Mouse (Mus musculus): Measurements from ENCODE around the gene Creb3l2. TPM values are rescaled to one million over a fixed set of nuclear protein-coding genes. Genes with fewer than 3 reads are reported as not detected.

Creb3l2 gene
- 33.1 and 35.6 TPM in 2 replicates for polyA plus RNA-seq (2014; fragmentation: Nextera tagmentation; extraction: Ambion mirVana)

DNA sequence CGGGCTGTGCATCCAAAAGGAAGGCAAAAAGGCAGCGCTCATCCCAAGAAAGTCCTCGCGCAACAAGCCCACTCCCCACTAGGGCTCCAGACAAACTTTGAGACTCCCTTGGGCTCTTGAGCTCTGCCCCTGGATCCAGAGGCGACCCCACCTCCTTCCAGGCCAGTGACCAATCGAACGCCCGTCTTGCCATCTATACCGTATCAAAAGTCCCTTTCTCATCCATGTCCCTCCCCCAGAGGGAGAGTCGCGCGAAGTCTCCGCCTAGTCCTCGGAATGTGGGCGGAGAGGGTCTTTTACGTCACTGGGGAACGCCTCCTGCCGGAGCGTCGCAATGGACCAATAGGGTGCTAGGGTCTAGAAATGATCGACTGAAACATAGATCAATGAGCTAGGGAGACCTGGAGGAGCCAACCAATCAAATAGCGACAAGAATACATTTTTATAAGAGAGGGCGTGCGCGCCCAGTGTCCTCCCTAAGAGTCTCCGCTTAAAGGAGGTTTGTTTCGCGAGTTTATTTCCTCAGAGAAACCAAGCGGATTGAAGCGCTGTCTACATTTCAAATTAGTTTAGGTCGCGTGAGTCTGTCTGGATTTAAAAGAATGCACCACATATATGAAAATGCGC, at the start of gene Creb3l2:
Gene Creb3l2 (minus strand): TSS at position 106 of the 627 bp plus-strand sequence.
- ATAC-seq (ENCODE audit: insufficient read depth) = peak; percentile 99
- no peaks in the 10 kb centered on the region for H3K27me3 ChIP-seq (ENCODE audit: insufficient read depth, low read length)
- H3K4me3 ChIP-seq (ENCODE audit: low read depth, low read length) = peak within 1 kb of the TSS; percentile 81
- peak within 1 kb of the TSS; percentile 76 for H3K4me2 ChIP-seq
- peaks cover 11% of the 10 kb centered on the region for H3K4me1 ChIP-seq (ENCODE audit: insufficient read depth)
- WGBS = under 1% methylated on average over 33 of the region's 33 CpGs
- DNase-seq = peak; percentile 100
- TF ChIP-seq CTCF (IDR thresholded peaks at IDR 0.05; ENCODE audit: low read depth) = peak; percentile 27
- peaks cover 2% of the 10 kb centered on the region; the same call in 1 of the 2 replicates for H3K36me3 ChIP-seq (ENCODE audit: insufficient read depth)
- peak within 1 kb of the TSS; percentile 85 for H3K9ac ChIP-seq
- no peaks in the 10 kb centered on the region for H3K9me3 ChIP-seq (ENCODE audit: low read depth, low read length)
- peak within 1 kb of the TSS; percentile 92 for H3K27ac ChIP-seq (ENCODE audit: low read depth)

DNA sequence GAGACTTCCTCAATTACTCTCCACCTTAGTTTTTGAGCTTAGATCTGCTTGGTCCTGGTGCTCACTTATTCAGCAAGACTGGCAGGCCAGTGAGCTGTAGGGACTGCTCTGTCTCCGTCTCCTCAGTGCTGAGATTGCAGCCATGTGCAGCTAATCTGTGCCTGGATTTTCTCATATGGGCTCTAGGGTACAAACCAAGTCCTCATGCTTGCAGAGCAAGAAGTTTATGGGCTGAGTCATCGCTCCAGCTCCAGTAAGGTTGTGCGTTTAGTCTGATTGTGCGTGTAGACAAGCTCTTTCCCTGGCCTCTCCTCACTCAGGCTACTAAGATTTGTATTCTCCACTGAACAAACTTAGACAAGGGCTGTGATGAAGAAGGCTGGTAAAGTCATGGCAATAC, 44.6 kb upstream of the Creb3l2 start:
- H3K27me3 ChIP-seq (ENCODE audit: insufficient read depth, low read length) = no peaks in the 10 kb centered on the region
- H3K4me1 ChIP-seq (ENCODE audit: insufficient read depth) = no peaks in the 10 kb centered on the region
- ATAC-seq (ENCODE audit: insufficient read depth) (no peak), DNase-seq (no peak)
- 68% methylated on average over 4 of the region's 4 CpGs for WGBS
- H3K36me3 ChIP-seq (ENCODE audit: insufficient read depth) = no peaks in the 10 kb centered on the region
- no peak overlapping the region for H3K4me2 ChIP-seq
- no peaks in the 10 kb centered on the region for H3K9me3 ChIP-seq (ENCODE audit: low read depth, low read length)
- TF ChIP-seq CTCF (IDR thresholded peaks at IDR 0.05; ENCODE audit: low read depth) = no peak
- H3K4me3 ChIP-seq (ENCODE audit: low read depth, low read length) = no peak overlapping the region
- no peak overlapping the region for H3K27ac ChIP-seq (ENCODE audit: low read depth)
- H3K9ac ChIP-seq = no peak overlapping the region

DNA sequence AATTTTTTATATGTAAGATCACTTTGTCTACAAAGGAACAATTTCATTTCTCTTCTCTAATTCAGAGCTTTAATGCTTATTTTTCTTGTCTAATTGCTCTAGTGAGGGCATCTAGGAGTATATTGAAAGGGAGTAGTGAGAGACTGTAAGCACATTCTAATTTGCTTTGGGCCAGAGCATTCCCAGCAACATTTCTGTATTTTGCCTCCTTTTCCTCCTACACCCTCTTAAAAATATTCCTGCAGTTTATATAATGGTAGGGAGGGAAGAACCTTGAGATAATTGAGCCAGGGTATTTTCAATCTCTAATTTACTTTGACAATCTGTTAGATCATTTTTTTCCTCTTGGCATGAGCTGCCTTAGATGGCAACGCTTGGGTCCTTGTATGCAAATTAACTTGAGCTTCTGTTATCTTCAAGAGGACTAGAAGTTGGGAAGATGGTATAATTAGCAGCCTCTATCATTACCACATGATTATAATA, 42.7 kb upstream of the Creb3l2 start:
- 68% methylated on average over 1 of the region's 1 CpGs for WGBS
- ATAC-seq (ENCODE audit: insufficient read depth) = no peak

DNA sequence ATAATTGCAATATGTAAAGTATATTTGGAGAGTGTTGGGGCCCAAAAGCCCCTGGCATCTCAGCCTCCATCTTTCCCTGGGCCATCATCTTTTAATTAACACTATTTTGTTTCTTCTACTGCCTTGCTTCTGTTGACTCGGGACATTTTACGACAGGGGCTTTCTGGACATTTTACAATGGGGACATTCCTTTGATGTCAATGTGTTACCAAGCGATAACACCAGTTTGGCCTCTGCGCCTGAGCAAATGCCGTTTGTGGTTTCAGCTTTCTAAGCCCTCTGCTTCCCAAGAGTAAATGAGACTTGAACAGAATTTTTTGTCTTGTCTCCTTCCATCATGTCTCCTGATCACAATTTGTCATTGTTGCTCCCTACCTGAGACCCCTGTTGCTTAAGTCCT, 41.3 kb upstream of the Creb3l2 start:
- DNase-seq (no peak), ATAC-seq (ENCODE audit: insufficient read depth) (no peak)
- TF ChIP-seq CTCF (IDR thresholded peaks at IDR 0.05; ENCODE audit: low read depth) = no peak
- H3K27me3 ChIP-seq (ENCODE audit: insufficient read depth, low read length) = no peaks in the 10 kb centered on the region
- H3K9ac ChIP-seq = no peak overlapping the region
- no peak overlapping the region for H3K4me2 ChIP-seq
- no peaks in the 10 kb centered on the region for H3K9me3 ChIP-seq (ENCODE audit: low read depth, low read length)
- no peaks in the 10 kb centered on the region for H3K4me1 ChIP-seq (ENCODE audit: insufficient read depth)
- no peaks in the 10 kb centered on the region for H3K36me3 ChIP-seq (ENCODE audit: insufficient read depth)
- no peak overlapping the region for H3K27ac ChIP-seq (ENCODE audit: low read depth)
- no peak overlapping the region for H3K4me3 ChIP-seq (ENCODE audit: low read depth, low read length)
- WGBS = 40% methylated on average over 5 of the region's 5 CpGs

More for the DNA sequence above, 42.7 kb upstream of the Creb3l2 start:
- no peaks in the 10 kb centered on the region for H3K36me3 ChIP-seq (ENCODE audit: insufficient read depth)
- no peak overlapping the region for H3K4me3 ChIP-seq (ENCODE audit: low read depth, low read length)
- H3K27me3 ChIP-seq (ENCODE audit: insufficient read depth, low read length) = no peaks in the 10 kb centered on the region
- H3K4me2 ChIP-seq = no peak overlapping the region
- no peaks in the 10 kb centered on the region for H3K4me1 ChIP-seq (ENCODE audit: insufficient read depth)
- no peak overlapping the region for H3K27ac ChIP-seq (ENCODE audit: low read depth)
- DNase-seq = no peak
- TF ChIP-seq CTCF (IDR thresholded peaks at IDR 0.05; ENCODE audit: low read depth) = no peak
- H3K9ac ChIP-seq = no peak overlapping the region
- no peaks in the 10 kb centered on the region for H3K9me3 ChIP-seq (ENCODE audit: low read depth, low read length)

DNA sequence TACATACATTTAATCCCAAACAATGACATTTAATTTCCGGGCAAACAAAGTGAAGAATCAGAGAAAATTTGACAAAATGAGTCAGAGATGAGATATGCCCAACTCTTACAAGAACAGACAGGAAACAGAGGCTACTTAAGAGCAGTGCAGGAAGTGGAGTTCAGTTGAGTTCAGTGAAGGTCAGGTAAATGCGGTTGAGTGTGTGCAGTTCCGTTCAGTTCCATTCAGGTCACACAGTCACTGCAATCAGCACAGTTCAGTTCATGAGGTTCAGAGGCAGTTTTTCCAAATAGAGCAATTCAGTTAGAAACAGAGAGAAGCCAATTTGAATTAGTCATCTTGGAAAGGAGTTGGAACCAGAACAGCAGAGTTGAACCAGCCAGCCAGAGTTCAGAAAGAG, 39.2 kb upstream of the Creb3l2 start:
- Histone ChIP-seq H3K36me3 (ENCODE audit: insufficient read depth) (no peaks in the 10 kb centered on the region), H3K27ac (ENCODE audit: low read depth) (no peak overlapping the region), H3K9ac (no peak overlapping the region), H3K4me2 (no peak overlapping the region), H3K9me3 (ENCODE audit: low read depth, low read length) (no peaks in the 10 kb centered on the region), H3K4me1 (ENCODE audit: insufficient read depth) (no peaks in the 10 kb centered on the region), H3K4me3 (ENCODE audit: low read depth, low read length) (no peak overlapping the region), H3K27me3 (ENCODE audit: insufficient read depth, low read length) (no peaks in the 10 kb centered on the region)
- ATAC-seq (ENCODE audit: insufficient read depth) = no peak
- 68% methylated on average over 3 of the region's 3 CpGs for WGBS
- no peak for TF ChIP-seq CTCF (IDR thresholded peaks at IDR 0.05; ENCODE audit: low read depth)
- no peak for DNase-seq

DNA sequence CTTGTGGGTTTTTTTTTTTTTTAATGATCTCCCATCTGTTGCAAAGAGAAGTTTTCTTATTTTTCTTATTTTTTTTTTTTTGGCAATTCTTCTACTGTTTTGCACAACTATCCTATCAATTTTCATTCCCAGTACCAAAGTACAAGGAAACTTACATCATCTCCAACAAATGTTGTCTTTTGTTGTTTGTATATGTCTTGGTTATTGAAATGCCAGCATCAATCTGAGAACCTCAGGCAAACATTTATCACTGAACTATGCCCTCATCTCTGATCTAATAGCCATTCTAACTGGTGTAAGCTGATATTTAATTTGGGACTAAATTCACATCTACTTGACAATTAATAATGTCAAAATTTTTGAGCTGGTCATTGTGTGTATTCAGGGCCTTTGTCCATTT, 38.1 kb upstream of the Creb3l2 start:
- Histone ChIP-seq H3K27ac (ENCODE audit: low read depth) (no peak overlapping the region), H3K9ac (no peak overlapping the region), H3K9me3 (ENCODE audit: low read depth, low read length) (no peaks in the 10 kb centered on the region), H3K27me3 (ENCODE audit: insufficient read depth, low read length) (no peaks in the 10 kb centered on the region), H3K4me1 (ENCODE audit: insufficient read depth) (no peaks in the 10 kb centered on the region), H3K36me3 (ENCODE audit: insufficient read depth) (no peaks in the 10 kb centered on the region), H3K4me2 (no peak overlapping the region), H3K4me3 (ENCODE audit: low read depth, low read length) (no peak overlapping the region)
- TF ChIP-seq CTCF (IDR thresholded peaks at IDR 0.05; ENCODE audit: low read depth) = no peak
- ATAC-seq (ENCODE audit: insufficient read depth) (no peak), DNase-seq (no peak)

DNA sequence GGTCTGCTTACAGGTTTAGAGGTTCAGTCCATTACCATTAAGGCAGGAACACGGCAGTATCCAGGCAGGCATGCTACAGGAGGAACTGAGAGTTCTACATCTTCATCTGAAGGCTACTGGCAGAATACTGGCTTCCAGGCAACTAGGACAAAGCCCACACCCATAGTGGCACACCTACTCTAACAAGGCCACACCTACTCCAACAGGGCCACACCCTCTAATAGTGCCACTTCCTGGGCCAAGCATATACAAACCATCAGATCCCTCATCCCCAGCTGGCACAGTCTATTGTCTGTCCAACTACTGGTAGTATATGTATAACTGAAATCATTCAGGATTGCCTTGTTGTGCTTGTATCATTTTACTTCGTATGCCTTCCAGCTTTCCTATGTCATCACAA, 36.5 kb upstream of the Creb3l2 start:
- H3K36me3 ChIP-seq (ENCODE audit: insufficient read depth) = no peaks in the 10 kb centered on the region
- no peak overlapping the region for H3K9ac ChIP-seq
- H3K4me1 ChIP-seq (ENCODE audit: insufficient read depth) = no peaks in the 10 kb centered on the region
- no peaks in the 10 kb centered on the region for H3K9me3 ChIP-seq (ENCODE audit: low read depth, low read length)
- no peak for DNase-seq
- 91% methylated on average over 2 of the region's 2 CpGs for WGBS
- no peak for TF ChIP-seq CTCF (IDR thresholded peaks at IDR 0.05; ENCODE audit: low read depth)
- no peak overlapping the region for H3K4me2 ChIP-seq
- no peak overlapping the region for H3K27ac ChIP-seq (ENCODE audit: low read depth)
- H3K27me3 ChIP-seq (ENCODE audit: insufficient read depth, low read length) = no peaks in the 10 kb centered on the region
- no peak for ATAC-seq (ENCODE audit: insufficient read depth)
- H3K4me3 ChIP-seq (ENCODE audit: low read depth, low read length) = no peak overlapping the region

Data from lung, embryonic 14.5 days (tissue).